Mouse (Mus musculus): ENCODE data around the gene Uso1.

Uso1 gene

GRCm38 (mm10) chr5:92127141-92127625, 10.6 kb upstream of the Uso1 start:
- in situ Hi-C loops (cut with MboI, MseI): no loop called here

GRCm38 (mm10) chr5:92127751-92128150, 10.0 kb upstream of the Uso1 start:
- in situ Hi-C loops (cut with MboI, MseI): no loop called here

- in situ Hi-C loops (cut with MboI, MseI): no loop called here
Observed at GRCm38 (mm10) chr5:92128570-92128969, 9.2 kb upstream of the Uso1 start.

GRCm38 (mm10) chr5:92129321-92129768, 8.4 kb upstream of the Uso1 start:
- in situ Hi-C loops (cut with MboI, MseI): no loop called here

GRCm38 (mm10) chr5:92130040-92130682, 7.6 kb upstream of the Uso1 start:
- in situ Hi-C loops (cut with MboI, MseI): loop anchor here (5.0 kb wide), 1 partner anchor 38 kb away; no protein-coding TSS in a partner anchor

- in situ Hi-C loops (cut with MboI, MseI): loop anchor here (5.0 kb wide), 1 partner anchor 40 kb away; no protein-coding TSS in a partner anchor
Observed at GRCm38 (mm10) chr5:92132127-92132526, 5.6 kb upstream of the Uso1 start.

GRCm38 (mm10) chr5:92133006-92133405, 4.7 kb upstream of the Uso1 start:
- in situ Hi-C loops (cut with MboI, MseI): loop anchor here (5.0 kb wide), 1 partner anchor 41 kb away; no protein-coding TSS in a partner anchor

- in situ Hi-C loops (cut with MboI, MseI): loop anchor here (5.0 kb wide), 1 partner anchor 43 kb away; no protein-coding TSS in a partner anchor
Observed at GRCm38 (mm10) chr5:92134934-92135333, 2.8 kb upstream of the Uso1 start.

GRCm38 (mm10) chr5:92136536-92137238, 1.1 kb upstream of the Uso1 start:
- in situ Hi-C loops (cut with MboI, MseI): no loop called here

GRCm38 (mm10) chr5:92138093-92138621, 419 bp downstream of the Uso1 start:
- in situ Hi-C loops (cut with MboI, MseI): no loop called here

- in situ Hi-C loops (cut with MboI, MseI): no loop called here
Observed at GRCm38 (mm10) chr5:92139191-92139590, 1.5 kb downstream of the Uso1 start.

- in situ Hi-C loops (cut with MboI, MseI): loop anchor here (10.0 kb wide), 1 partner anchor 177 kb away; the partner anchor contains the start of gene Rchy1
Observed at GRCm38 (mm10) chr5:92141696-92142095, 4.0 kb downstream of the Uso1 start.

- in situ Hi-C loops (cut with MboI, MseI): loop anchor here (10.0 kb wide), 1 partner anchor 178 kb away; the partner anchor contains the start of gene Rchy1
Observed at GRCm38 (mm10) chr5:92142481-92142880, 4.7 kb downstream of the Uso1 start.

GRCm38 (mm10) chr5:92143665-92144064, 5.9 kb downstream of the Uso1 start:
- in situ Hi-C loops (cut with MboI, MseI): loop anchor here (10.0 kb wide), 1 partner anchor 179 kb away; the partner anchor contains the start of gene Rchy1

GRCm38 (mm10) chr5:92144954-92145708, 7.4 kb downstream of the Uso1 start:
- in situ Hi-C loops (cut with MboI, MseI): loop anchor here (10.0 kb wide), 1 partner anchor 180 kb away; the partner anchor contains the start of gene Rchy1

- in situ Hi-C loops (cut with MboI, MseI): loop anchor here (10.0 kb wide), 1 partner anchor 183 kb away; the partner anchor contains the start of gene Rchy1
Observed at GRCm38 (mm10) chr5:92148248-92148647, 10.5 kb downstream of the Uso1 start.

- in situ Hi-C loops (cut with MboI, MseI): loop anchor here (10.0 kb wide), 1 partner anchor 185 kb away; the partner anchor contains the start of gene Rchy1
Observed at GRCm38 (mm10) chr5:92149330-92149982, 11.7 kb downstream of the Uso1 start.

GRCm38 (mm10) chr5:92154861-92155260, 17.1 kb downstream of the Uso1 start:
- in situ Hi-C loops (cut with MboI, MseI): no loop called here

- in situ Hi-C loops (cut with MboI, MseI): no loop called here
Observed at GRCm38 (mm10) chr5:92165976-92166375, 28.2 kb downstream of the Uso1 start.

- in situ Hi-C loops (cut with MboI, MseI): no loop called here
Observed at GRCm38 (mm10) chr5:92183071-92183830, 45.5 kb downstream of the Uso1 start.
